Mouse (Mus musculus) liver, adult 2 months (tissue): ENCODE measurements at regions not wholly inside any gene's neighbourhood (a gene's known extent, or its start where the extent isn't known, plus 50 kb on each side); places are given as distances from the start of the nearest gene placed in this dataset.
"Not testable (repeated sequence)": the region's sequence is repeated elsewhere in the genome, so short reads cannot be mapped to it uniquely, and the experiment has no call there.

Experiments used
- DNase-seq: peaks from one replicate; pipeline ENCODE4 v3.0.0-alpha.2; 2011; ENCODE audit warnings: low read depth, low spot score; ENCODE audit errors: extremely low read depth
- H3K27ac ChIP-seq: fragments of 200-500 bp; replicated peaks from 2 replicates; pipeline ENCODE4 v1.5.1; 2012; ENCODE audit warnings: low read depth, mild to moderate bottlenecking, control low read depth, inconsistent platforms, low read length; ENCODE audit not compliant: insufficient read depth
- H3K27me3 ChIP-seq: fragments of 200-500 bp; 2 replicates; pipeline ENCODE4 v1.6.1; 2012; ENCODE audit warnings: mild to moderate bottlenecking, moderate library complexity, low read length, inconsistent platforms; ENCODE audit not compliant: control insufficient read depth, insufficient read depth
- H3K36me3 ChIP-seq: fragments of 200-500 bp; 2 replicates; pipeline ENCODE4 v1.6.1; 2012; ENCODE audit warnings: low read length, inconsistent platforms; ENCODE audit not compliant: control insufficient read depth, insufficient read depth
- H3K4me1 ChIP-seq: fragments of 200-500 bp; 2 replicates; pipeline ENCODE4 v1.6.1; 2011; ENCODE audit warnings: low read length; ENCODE audit not compliant: control insufficient read depth, insufficient read depth
- H3K4me3 ChIP-seq: fragments of 200-500 bp; 2 replicates; pipeline ENCODE4 v1.5.1; 2011; ENCODE audit warnings: low read depth, mild to moderate bottlenecking, control low read depth, low read length, moderate library complexity; ENCODE audit not compliant: insufficient read depth
- H3K79me2 ChIP-seq: fragments of 200-500 bp; 2 replicates; pipeline ENCODE4 v1.6.1; 2012; ENCODE audit warnings: inconsistent platforms, mild to moderate bottlenecking, low read length, moderate library complexity; ENCODE audit not compliant: control insufficient read depth, insufficient read depth
- H3K9ac ChIP-seq: fragments of 200-500 bp; 2 replicates; pipeline ENCODE4 v1.6.1; 2012; ENCODE audit warnings: low read depth, mild to moderate bottlenecking, control low read depth, inconsistent platforms, low read length
- CTCF ChIP-seq: fragments of 200-500 bp; IDR thresholded peaks from 2 replicates; pipeline ENCODE4 v1.5.1; 2011; ENCODE audit warnings: low read depth, low read length, control low read depth
- POLR2A ChIP-seq: fragments of 200-500 bp; IDR thresholded peaks from 2 replicates; pipeline ENCODE4 v1.6.1; 2011; ENCODE audit warnings: low read length, control low read depth; ENCODE audit not compliant: insufficient read depth; ENCODE audit errors: extremely low read depth
- WGBS: fragments of 180-500 bp; shearing (Covaris S2); methylation state at CpG from one replicate; pipeline ENCODE4 v1.1.7; 2018; 5-methylcytosine and 5-hydroxymethylcytosine counted together

GRCm38 (mm10) chr3:134330943-134331342, 94.7 kb downstream of the Cxxc4 start:
- Histone ChIP-seq H3K4me1 (no peaks in the 10 kb centered on the region), H3K36me3 (no peaks in the 10 kb centered on the region), H3K27ac (no peak overlapping the region), H3K9ac (no peak overlapping the region), H3K79me2 (no peaks in the 10 kb centered on the region), H3K27me3 (0 out of 2 replicates have a peak, but pooled peaks cover 2% of the 10 kb centered on the region), H3K4me3 (no peak overlapping the region)
- TF ChIP-seq POLR2A (no peak), CTCF (no peak)
- no peak for DNase-seq
- WGBS, result 76% methylated on average over 11 of the region's 11 CpGs

GRCm38 (mm10) chr3:134331499-134332153, 95.3 kb downstream of the Cxxc4 start:
- TF ChIP-seq POLR2A (no peak), CTCF (no peak)
- no peaks in the 10 kb centered on the region for H3K36me3 ChIP-seq
- no peaks in the 10 kb centered on the region for H3K4me1 ChIP-seq
- no peak overlapping the region for H3K27ac ChIP-seq
- H3K4me3 ChIP-seq, result no peak overlapping the region
- 0 out of 2 replicates have a peak, but pooled peaks cover 2% of the 10 kb centered on the region for H3K27me3 ChIP-seq
- H3K9ac ChIP-seq, result no peak overlapping the region
- WGBS, result 55% methylated on average over 16 of the region's 16 CpGs
- H3K79me2 ChIP-seq, result no peaks in the 10 kb centered on the region
- DNase-seq, result no peak

- H3K27ac ChIP-seq, H3K4me1 ChIP-seq, H3K79me2 ChIP-seq, H3K27me3 ChIP-seq, H3K9ac ChIP-seq, H3K36me3 ChIP-seq, H3K4me3 ChIP-seq: not testable (repeated sequence)
- peak; percentile 1 for DNase-seq
- 75% methylated on average over 3 of the region's 3 CpGs for WGBS
These were observed 102.9 kb downstream of the Cxxc4 start for GRCm38 (mm10) chr3:134339093-134339695.

GRCm38 (mm10) chr3:134365948-134366347, 129.7 kb downstream of the Cxxc4 start:
- no peaks in the 10 kb centered on the region for H3K36me3 ChIP-seq
- no peak for TF ChIP-seq CTCF
- TF ChIP-seq POLR2A, result no peak
- no peaks in the 10 kb centered on the region for H3K4me1 ChIP-seq
- no peak overlapping the region for H3K9ac ChIP-seq
- H3K4me3 ChIP-seq, result no peak overlapping the region
- no peak overlapping the region for H3K27ac ChIP-seq
- 59% methylated on average over 4 of the region's 4 CpGs for WGBS
- no peak for DNase-seq
- H3K27me3 ChIP-seq, result no peaks in the 10 kb centered on the region
- no peaks in the 10 kb centered on the region for H3K79me2 ChIP-seq

- WGBS, result 62% methylated on average over 3 of the region's 3 CpGs
- no peak overlapping the region for H3K9ac ChIP-seq
- no peak overlapping the region for H3K4me3 ChIP-seq
- DNase-seq, result no peak
- no peaks in the 10 kb centered on the region for H3K4me1 ChIP-seq
- no peaks in the 10 kb centered on the region for H3K79me2 ChIP-seq
- H3K27me3 ChIP-seq, result no peaks in the 10 kb centered on the region
- no peak for TF ChIP-seq POLR2A
- no peaks in the 10 kb centered on the region for H3K36me3 ChIP-seq
- H3K27ac ChIP-seq, result no peak overlapping the region
These were observed 130.5 kb downstream of the Cxxc4 start for GRCm38 (mm10) chr3:134366761-134367160.

GRCm38 (mm10) chr3:134368591-134368990, 132.3 kb downstream of the Cxxc4 start:
- no peaks in the 10 kb centered on the region for H3K27me3 ChIP-seq
- TF ChIP-seq CTCF, result no peak
- TF ChIP-seq POLR2A, result no peak

More at GRCm38 (mm10) chr3:134368591-134368990, 132.3 kb downstream of the Cxxc4 start:
- DNase-seq, result no peak
- Histone ChIP-seq H3K79me2 (no peaks in the 10 kb centered on the region), H3K4me1 (no peaks in the 10 kb centered on the region), H3K9ac (no peak overlapping the region), H3K4me3 (no peak overlapping the region), H3K36me3 (no peaks in the 10 kb centered on the region), H3K27ac (no peak overlapping the region)
